Mouse (Mus musculus): ENCODE measurements around the gene Cnot11.
"Not testable (repeated sequence)": the region's sequence is repeated elsewhere in the genome, so short reads cannot be mapped to it uniquely, and the experiment has no call there.

Cnot11 gene

GRCm38 (mm10) chr1:39581215-39581614, 46.4 kb downstream of the Cnot11 start:
- DNase-seq = no peak

- DNase-seq = no peak
Measured at GRCm38 (mm10) chr1:39583173-39583572, 48.4 kb downstream of the Cnot11 start.

- no peak for DNase-seq
Measured at GRCm38 (mm10) chr1:39585416-39585815, 50.6 kb downstream of the Cnot11 start.

GRCm38 (mm10) chr1:39590193-39590592, 55.4 kb downstream of the Cnot11 start:
- no peak for DNase-seq

GRCm38 (mm10) chr1:39591557-39591956, 56.8 kb downstream of the Cnot11 start:
- not testable (repeated sequence) for DNase-seq

GRCm38 (mm10) chr1:39592090-39592489, 57.3 kb downstream of the Cnot11 start:
- DNase-seq = no peak

- DNase-seq = no peak
Measured at GRCm38 (mm10) chr1:39593836-39594235, 59.0 kb downstream of the Cnot11 start.
